Mouse (Mus musculus) forebrain, embryonic 15.5 days (tissue): Measurements from ENCODE around the gene Kifc3. TPM values are rescaled to one million over a fixed set of nuclear protein-coding genes. Genes with fewer than 3 reads are reported as not detected.

Experiments used
- ATAC-seq: fragments of 200-750 bp; cut with Nextera tagmentation; replicated peaks from 2 replicates; pipeline ENCODE4 v1.8.0; 2017; ENCODE audit warnings: mild to moderate bottlenecking, moderate TSS enrichment, moderate library complexity
- H3K27ac ChIP-seq: fragments of 300-500 bp; sonication (generic); replicated peaks from 2 replicates; pipeline ENCODE4 v1.5.1; 2015; ENCODE audit warnings: mild to moderate bottlenecking, inconsistent platforms
- H3K27me3 ChIP-seq: fragments of 300-500 bp; sonication (generic); 2 replicates; pipeline ENCODE4 v1.6.1; 2015; ENCODE audit warnings: inconsistent platforms
- H3K36me3 ChIP-seq: fragments of 300-500 bp; sonication (generic); 2 replicates; pipeline ENCODE4 v1.6.1; 2015; ENCODE audit warnings: mild to moderate bottlenecking, inconsistent platforms
- H3K4me1 ChIP-seq: fragments of 300-500 bp; sonication (generic); 2 replicates; pipeline ENCODE4 v1.6.1; 2015; ENCODE audit warnings: inconsistent platforms
- H3K4me2 ChIP-seq: fragments of 300-500 bp; sonication (generic); replicated peaks from 2 replicates; pipeline ENCODE4 v1.6.1; 2015; ENCODE audit warnings: mild to moderate bottlenecking, inconsistent platforms
- H3K4me3 ChIP-seq: fragments of 300-500 bp; sonication (generic); 2 replicates; pipeline ENCODE4 v1.5.1; 2015; ENCODE audit warnings: mild to moderate bottlenecking, inconsistent platforms
- H3K9ac ChIP-seq: fragments of 300-500 bp; sonication (generic); replicated peaks from 2 replicates; pipeline ENCODE4 v1.6.1; 2015; ENCODE audit warnings: mild to moderate bottlenecking, inconsistent platforms
- H3K9me3 ChIP-seq: fragments of 300-500 bp; sonication (generic); 2 replicates; pipeline ENCODE4 v1.6.1; 2016; ENCODE audit warnings: inconsistent platforms
- WGBS: fragments of 180-500 bp; shearing (Covaris S2); methylation state at CpG from one replicate; pipeline ENCODE4 v1.1.7; 2015; ENCODE audit warnings: mixed read lengths; 5-methylcytosine and 5-hydroxymethylcytosine counted together
- polyA plus RNA-seq: library from polyadenylated mRNA; unstranded; fragments of >200 nt; fragmentation: Nextera tagmentation; extraction: Ambion mirVana; gene quantifications from 2 replicates; pipeline ENCODE4 v1.2.1, GENCODE M21; 2015

Gene Kifc3
- polyA plus RNA-seq, 1 experiment from 2014 or later = 20.7 TPM

GRCm38 (mm10) chr8:95226251-95227150, 23.9 kb upstream of the Kifc3 start:
- no peak overlapping the region for H3K4me3 ChIP-seq
- no peak overlapping the region for H3K27ac ChIP-seq
- H3K4me2 ChIP-seq = no peak overlapping the region
- no peaks in the 10 kb centered on the region for H3K27me3 ChIP-seq
- ATAC-seq = no peak
- H3K4me1 ChIP-seq = 0 out of 2 replicates have a peak, but pooled peaks cover 3% of the 10 kb centered on the region
- H3K36me3 ChIP-seq = no peaks in the 10 kb centered on the region
- H3K9me3 ChIP-seq = no peaks in the 10 kb centered on the region
- 53% methylated on average over 7 of the region's 7 CpGs for WGBS
- no peak overlapping the region for H3K9ac ChIP-seq

- no peak overlapping the region for H3K4me3 ChIP-seq
- H3K36me3 ChIP-seq = no peaks in the 10 kb centered on the region
- no peaks in the 10 kb centered on the region for H3K9me3 ChIP-seq
- H3K4me1 ChIP-seq = 0 out of 2 replicates have a peak, but pooled peaks cover 3% of the 10 kb centered on the region
- H3K9ac ChIP-seq = no peak overlapping the region
- ATAC-seq = no peak
- H3K4me2 ChIP-seq = no peak overlapping the region
- WGBS = 82% methylated on average over 5 of the region's 5 CpGs
- no peaks in the 10 kb centered on the region for H3K27me3 ChIP-seq
- no peak overlapping the region for H3K27ac ChIP-seq
Observed at GRCm38 (mm10) chr8:95223969-95224368, 21.4 kb upstream of the Kifc3 start.

GRCm38 (mm10) chr8:95221045-95221444, 18.4 kb upstream of the Kifc3 start:
- H3K4me3 ChIP-seq = no peak overlapping the region
- no peak overlapping the region for H3K27ac ChIP-seq
- H3K27me3 ChIP-seq = no peaks in the 10 kb centered on the region
- H3K9ac ChIP-seq = no peak overlapping the region
- no peak overlapping the region for H3K4me2 ChIP-seq
- H3K4me1 ChIP-seq = no peaks in the 10 kb centered on the region
- ATAC-seq = no peak
- no peaks in the 10 kb centered on the region for H3K9me3 ChIP-seq
- H3K36me3 ChIP-seq = no peaks in the 10 kb centered on the region
- WGBS = 65% methylated on average over 2 of the region's 2 CpGs

- Histone ChIP-seq H3K4me1 (no peaks in the 10 kb centered on the region), H3K27ac (no peak overlapping the region), H3K36me3 (no peaks in the 10 kb centered on the region), H3K9ac (no peak overlapping the region), H3K4me2 (no peak overlapping the region), H3K27me3 (no peaks in the 10 kb centered on the region), H3K9me3 (no peaks in the 10 kb centered on the region), H3K4me3 (no peak overlapping the region)
- WGBS = 63% methylated on average over 7 of the region's 7 CpGs
- ATAC-seq = no peak
Observed at GRCm38 (mm10) chr8:95220571-95220998, 18.0 kb upstream of the Kifc3 start.

- H3K4me2 ChIP-seq = no peak overlapping the region
- ATAC-seq = no peak
- no peak overlapping the region for H3K27ac ChIP-seq
- 87% methylated on average over 8 of the region's 8 CpGs for WGBS
- H3K9ac ChIP-seq = no peak overlapping the region
- no peaks in the 10 kb centered on the region for H3K9me3 ChIP-seq
- no peaks in the 10 kb centered on the region for H3K4me1 ChIP-seq
- H3K27me3 ChIP-seq = no peaks in the 10 kb centered on the region
- H3K4me3 ChIP-seq = no peak overlapping the region
- no peaks in the 10 kb centered on the region for H3K36me3 ChIP-seq
Observed at GRCm38 (mm10) chr8:95219623-95220022, 17.0 kb upstream of the Kifc3 start.

- no peak for ATAC-seq
- Histone ChIP-seq H3K9ac (no peak overlapping the region), H3K27ac (no peak overlapping the region), H3K9me3 (no peaks in the 10 kb centered on the region), H3K36me3 (no peaks in the 10 kb centered on the region), H3K4me3 (no peak overlapping the region), H3K4me1 (no peaks in the 10 kb centered on the region), H3K4me2 (no peak overlapping the region), H3K27me3 (no peaks in the 10 kb centered on the region)
- WGBS = 73% methylated on average over 11 of the region's 11 CpGs
Observed at GRCm38 (mm10) chr8:95215709-95216360, 13.2 kb upstream of the Kifc3 start.

GRCm38 (mm10) chr8:95209924-95210323, 7.3 kb upstream of the Kifc3 start:
- H3K4me1 ChIP-seq = peaks cover 15% of the 10 kb centered on the region
- no peaks in the 10 kb centered on the region for H3K27me3 ChIP-seq
- no peak overlapping the region for H3K9ac ChIP-seq
- ATAC-seq = no peak
- H3K4me2 ChIP-seq = no peak overlapping the region
- no peak overlapping the region for H3K4me3 ChIP-seq
- H3K9me3 ChIP-seq = no peaks in the 10 kb centered on the region
- H3K27ac ChIP-seq = no peak overlapping the region
- WGBS = 55% methylated on average over 11 of the region's 11 CpGs
- no peaks in the 10 kb centered on the region for H3K36me3 ChIP-seq

GRCm38 (mm10) chr8:95205946-95206345, 3.3 kb upstream of the Kifc3 start:
- H3K9ac ChIP-seq = no peak overlapping the region
- no peak for ATAC-seq
- H3K4me3 ChIP-seq = no peak overlapping the region
- H3K36me3 ChIP-seq = no peaks in the 10 kb centered on the region
- 8% methylated on average over 8 of the region's 8 CpGs for WGBS
- H3K4me1 ChIP-seq = peaks cover 18% of the 10 kb centered on the region
- no peaks in the 10 kb centered on the region for H3K9me3 ChIP-seq
- H3K4me2 ChIP-seq = no peak overlapping the region
- H3K27me3 ChIP-seq = no peaks in the 10 kb centered on the region
- peak overlapping the region; percentile 73 for H3K27ac ChIP-seq

- H3K4me3 ChIP-seq = no peak overlapping the region
- H3K9me3 ChIP-seq = no peaks in the 10 kb centered on the region
- WGBS = 18% methylated on average over 10 of the region's 10 CpGs
- H3K4me2 ChIP-seq = no peak overlapping the region
- no peak overlapping the region for H3K27ac ChIP-seq
- H3K27me3 ChIP-seq = no peaks in the 10 kb centered on the region
- peaks cover 10% of the 10 kb centered on the region for H3K4me1 ChIP-seq
- ATAC-seq = peak; percentile 85
- no peak overlapping the region for H3K9ac ChIP-seq
- no peaks in the 10 kb centered on the region for H3K36me3 ChIP-seq
Observed at GRCm38 (mm10) chr8:95204039-95204380, 1.4 kb upstream of the Kifc3 start.

GRCm38 (mm10) chr8:95203326-95204038, 870 bp upstream of the Kifc3 start:
- no peaks in the 10 kb centered on the region for H3K9me3 ChIP-seq
- WGBS = 51% methylated on average over 9 of the region's 9 CpGs
- peaks cover 10% of the 10 kb centered on the region for H3K4me1 ChIP-seq
- peak; percentile 51 for ATAC-seq
- no peaks in the 10 kb centered on the region for H3K27me3 ChIP-seq
- H3K4me2 ChIP-seq = no peak overlapping the region
- H3K27ac ChIP-seq = no peak overlapping the region
- H3K36me3 ChIP-seq = no peaks in the 10 kb centered on the region
- H3K4me3 ChIP-seq = no peak overlapping the region
- no peak overlapping the region for H3K9ac ChIP-seq

- H3K4me3 ChIP-seq = no peak overlapping the region
- H3K4me1 ChIP-seq = peaks cover 10% of the 10 kb centered on the region
- no peaks in the 10 kb centered on the region for H3K36me3 ChIP-seq
- no peak overlapping the region for H3K27ac ChIP-seq
- no peaks in the 10 kb centered on the region for H3K27me3 ChIP-seq
- no peak for ATAC-seq
- H3K4me2 ChIP-seq = no peak overlapping the region
- WGBS = 79% methylated on average over 8 of the region's 8 CpGs
- H3K9me3 ChIP-seq = no peaks in the 10 kb centered on the region
- no peak overlapping the region for H3K9ac ChIP-seq
Observed at GRCm38 (mm10) chr8:95202056-95202570, 499 bp downstream of the Kifc3 start.

GRCm38 (mm10) chr8:95201491-95201890, 1.1 kb downstream of the Kifc3 start:
- peaks cover 9% of the 10 kb centered on the region for H3K4me1 ChIP-seq

More at GRCm38 (mm10) chr8:95201491-95201890, 1.1 kb downstream of the Kifc3 start:
- no peak overlapping the region for H3K9ac ChIP-seq
- no peak for ATAC-seq
- 46% methylated on average over 7 of the region's 7 CpGs for WGBS
- H3K27ac ChIP-seq = no peak overlapping the region
- no peak overlapping the region for H3K4me2 ChIP-seq
- H3K4me3 ChIP-seq = no peak overlapping the region
- H3K9me3 ChIP-seq = no peaks in the 10 kb centered on the region
- no peaks in the 10 kb centered on the region for H3K27me3 ChIP-seq
- no peaks in the 10 kb centered on the region for H3K36me3 ChIP-seq
